Mouse (Mus musculus) kidney, postnatal 25 days (tissue): ENCODE results near the gene Oxct2a.
"Not testable (repeated sequence)": the region's sequence is repeated elsewhere in the genome, so short reads cannot be mapped to it uniquely, and the experiment has no call there.

Experiments used
- DNase-seq, 2 experiments: peaks; one replicate each; pipeline ENCODE4 v3.0.0; 2021; ENCODE audit warnings: mixed read lengths in 2 of 2

Gene Oxct2a

GRCm38 (mm10) chr4:123323534-123323933 lies at the start of gene Oxct2a:
TSS of gene Oxct2a (minus strand) at chr4:123323634.
- DNase-seq = no peak

- DNase-seq = no peak
Measured at GRCm38 (mm10) chr4:123363555-123363954, 40.1 kb upstream of the Oxct2a start.

GRCm38 (mm10) chr4:123360771-123361170 lies 37.3 kb upstream of the Oxct2a start:
- DNase-seq = no peak

- no peak for DNase-seq
Measured at GRCm38 (mm10) chr4:123358613-123359012, 35.2 kb upstream of the Oxct2a start.

DNA sequence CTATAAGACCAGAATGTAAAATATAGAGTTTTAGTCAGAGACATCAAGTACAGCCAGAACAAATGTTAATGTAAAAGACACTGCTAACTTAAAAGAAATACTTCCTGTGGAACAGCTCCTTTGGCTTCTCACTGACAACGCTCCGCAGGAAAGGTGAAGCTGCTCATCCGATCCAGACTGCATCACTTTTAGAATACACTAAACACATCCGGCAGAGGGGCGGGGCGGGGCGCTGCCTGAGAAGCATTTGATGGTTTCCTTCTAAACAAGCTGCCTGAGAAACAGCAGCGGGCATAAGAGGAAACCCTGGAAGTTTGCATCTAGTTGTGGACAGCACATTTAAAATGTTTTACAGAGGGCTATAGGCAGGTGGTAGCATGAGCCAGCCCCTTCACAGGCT lies 32.5 kb upstream of the Oxct2a start:
- no peak for DNase-seq

GRCm38 (mm10) chr4:123353271-123353877 lies 29.9 kb upstream of the Oxct2a start:
- DNase-seq = no peak

DNA sequence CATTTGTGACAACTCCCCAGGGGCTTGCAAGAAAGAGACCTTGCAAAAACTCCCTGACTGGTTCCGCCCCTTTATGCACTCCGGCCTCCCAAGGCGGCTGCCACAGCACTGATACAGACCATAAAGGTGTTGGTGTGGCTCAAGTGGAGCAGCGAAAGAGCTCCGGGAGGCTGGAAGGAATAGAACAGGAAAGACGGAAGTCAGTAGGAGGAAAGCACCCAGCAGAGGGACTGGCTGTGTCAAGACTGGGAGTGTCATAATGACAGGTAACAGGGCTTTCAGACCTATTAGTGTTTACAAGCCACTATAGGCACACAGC lies 20.0 kb upstream of the Oxct2a start:
- DNase-seq = peak in 1 of 2 experiments; percentile 6

- DNase-seq = peak; percentile 79 to 82
Measured at GRCm38 (mm10) chr4:123342642-123343470, 19.4 kb upstream of the Oxct2a start, which contains the start of gene Bmp8a. TSS of gene Bmp8a (minus strand) at chr4:123343252.

DNA sequence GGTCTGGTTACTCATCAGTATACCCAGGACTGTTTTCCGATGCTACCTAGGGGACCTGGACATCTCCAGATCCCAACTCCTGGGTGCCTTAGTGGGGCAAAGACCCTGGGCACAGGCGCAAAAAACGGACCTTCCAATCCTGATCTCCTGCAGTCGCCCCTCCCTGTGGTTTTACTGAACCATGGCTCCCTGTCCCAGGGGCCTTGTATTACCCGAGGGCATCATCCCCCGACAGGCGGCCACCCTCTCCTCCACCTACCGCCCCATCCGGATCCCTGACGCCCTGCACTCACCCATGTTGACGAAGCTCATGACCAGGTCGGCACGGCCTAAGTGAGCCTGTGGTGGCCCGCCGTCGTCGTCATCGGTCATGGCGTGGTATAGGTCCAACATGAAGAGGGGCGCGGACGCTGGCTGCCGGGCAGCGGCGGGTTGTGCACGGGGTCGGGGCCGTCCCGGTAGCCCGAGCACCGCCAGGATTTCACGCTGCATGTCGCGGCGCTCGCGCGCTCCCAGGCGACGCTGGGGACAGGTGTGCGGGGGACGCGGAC lies 18.7 kb upstream of the Oxct2a start:
- DNase-seq = peak in 1 of 2 experiments; percentile 32

DNA sequence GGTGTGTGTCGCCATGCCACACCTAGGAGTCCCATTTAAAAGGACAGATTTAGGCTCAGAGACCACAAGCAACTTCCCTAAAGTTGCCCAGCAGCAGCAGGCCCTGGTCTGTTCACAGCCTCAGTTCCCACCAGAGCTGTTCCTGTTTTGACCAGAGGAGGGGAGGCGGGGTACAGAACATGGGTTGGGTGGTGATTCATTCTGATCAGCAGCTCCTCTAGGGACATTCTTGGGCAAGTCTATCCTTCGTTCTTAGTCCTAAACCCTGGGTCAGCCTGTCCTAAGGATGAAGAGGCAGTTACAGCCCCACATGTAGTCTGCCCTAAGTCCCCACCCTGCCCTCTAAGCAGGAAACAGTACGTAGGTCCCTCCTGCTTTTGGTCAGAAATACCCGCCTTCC lies 16.8 kb upstream of the Oxct2a start:
- DNase-seq = no peak

- DNase-seq = peak in 1 of 2 experiments; percentile 25
Measured at GRCm38 (mm10) chr4:123337693-123338092, 14.3 kb upstream of the Oxct2a start.

- peak in 1 of 2 experiments; percentile 36 for DNase-seq
Measured at GRCm38 (mm10) chr4:123335796-123336585, 12.6 kb upstream of the Oxct2a start.

- DNase-seq = peak in 1 of 2 experiments; percentile 15
Measured at GRCm38 (mm10) chr4:123335244-123335643, 11.8 kb upstream of the Oxct2a start.

DNA sequence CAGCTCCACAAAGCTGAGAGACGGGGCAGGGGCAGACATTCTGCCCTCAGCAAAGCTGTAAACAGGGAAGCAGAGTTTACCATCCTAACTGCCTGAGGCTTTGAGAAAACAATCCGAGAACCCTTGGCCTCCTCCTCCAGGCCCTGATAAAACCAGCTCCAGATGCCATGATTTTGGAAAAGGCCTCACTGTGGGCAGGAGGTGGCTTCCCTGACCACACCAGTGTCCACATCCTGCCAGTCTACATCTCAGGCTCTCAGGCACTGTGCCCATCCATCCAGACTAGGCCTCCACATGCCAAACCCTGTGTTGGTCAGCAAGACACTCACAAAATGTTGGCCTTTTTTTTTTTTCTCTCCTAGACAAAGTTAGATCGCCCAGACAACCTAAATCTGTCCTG lies 10.7 kb upstream of the Oxct2a start:
- DNase-seq = no peak

DNA sequence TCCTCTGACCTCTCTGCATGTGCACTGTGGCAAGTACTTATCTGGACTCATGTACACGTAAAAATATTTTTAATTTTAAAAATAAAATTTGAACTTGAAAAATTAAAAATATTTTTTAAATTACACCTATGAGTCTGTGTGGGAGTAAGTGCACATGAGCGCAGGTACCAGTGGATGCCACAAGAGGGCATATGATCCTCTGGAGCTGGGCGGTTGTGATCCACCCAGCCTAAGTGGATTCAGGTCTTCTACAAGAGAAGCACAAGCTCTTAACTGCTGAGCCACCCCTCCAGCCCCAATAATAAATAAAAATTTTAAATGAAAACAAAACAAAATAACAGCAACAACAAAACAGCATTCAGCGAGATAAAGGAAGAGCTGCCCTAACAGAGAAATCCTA lies 9.7 kb upstream of the Oxct2a start:
- DNase-seq = no peak

GRCm38 (mm10) chr4:123331961-123332360 lies 8.5 kb upstream of the Oxct2a start:
- DNase-seq = not testable (repeated sequence)

- DNase-seq = no peak
Measured at GRCm38 (mm10) chr4:123331326-123331725, 7.9 kb upstream of the Oxct2a start.

- no peak for DNase-seq
Measured at GRCm38 (mm10) chr4:123328946-123329345, 5.5 kb upstream of the Oxct2a start.

DNA sequence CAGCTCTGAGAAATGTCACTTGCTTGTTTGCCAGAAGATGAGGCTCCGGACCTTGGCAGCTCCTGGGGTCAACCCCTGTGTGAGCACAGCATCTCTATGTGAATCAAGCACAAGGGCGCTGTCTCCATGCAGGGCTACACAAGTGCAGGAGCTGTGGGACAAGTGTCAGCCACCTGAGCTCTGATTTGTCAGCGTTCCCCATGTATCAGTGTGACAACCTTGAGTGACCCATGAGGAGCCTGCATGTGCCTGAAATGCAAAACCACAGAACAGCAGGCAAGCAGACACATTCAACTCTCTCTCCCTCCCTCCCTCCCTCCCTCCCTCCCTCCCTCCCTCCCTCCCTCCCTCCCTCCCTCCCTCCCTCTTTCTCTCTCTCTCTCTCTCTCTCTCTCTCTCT lies 4.2 kb upstream of the Oxct2a start:
- no peak for DNase-seq

DNA sequence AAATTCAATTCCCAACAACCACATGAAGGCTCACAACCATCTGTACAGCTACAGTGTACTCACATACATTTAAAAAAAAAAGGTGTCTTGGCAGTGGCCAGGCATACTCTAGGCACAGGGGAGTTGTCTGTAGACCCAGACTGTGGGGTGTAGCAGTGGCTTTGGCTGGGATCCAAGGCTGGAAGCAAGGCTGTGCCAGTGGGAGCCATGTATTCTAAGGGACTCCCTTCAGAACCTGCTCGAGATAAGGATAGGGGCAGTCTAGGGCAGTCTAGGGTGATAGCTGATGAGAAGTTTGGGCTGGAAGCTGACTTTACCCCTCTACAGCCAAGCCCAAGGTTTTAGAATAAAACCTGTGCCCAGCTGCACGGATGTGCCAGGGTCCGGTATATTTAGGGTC lies 2.7 kb upstream of the Oxct2a start:
- DNase-seq = no peak

- DNase-seq = not testable (repeated sequence)
Measured at GRCm38 (mm10) chr4:123322910-123323309, 524 bp downstream of the Oxct2a start.

GRCm38 (mm10) chr4:123314497-123314896 lies 8.9 kb downstream of the Oxct2a start:
- no peak for DNase-seq

DNA sequence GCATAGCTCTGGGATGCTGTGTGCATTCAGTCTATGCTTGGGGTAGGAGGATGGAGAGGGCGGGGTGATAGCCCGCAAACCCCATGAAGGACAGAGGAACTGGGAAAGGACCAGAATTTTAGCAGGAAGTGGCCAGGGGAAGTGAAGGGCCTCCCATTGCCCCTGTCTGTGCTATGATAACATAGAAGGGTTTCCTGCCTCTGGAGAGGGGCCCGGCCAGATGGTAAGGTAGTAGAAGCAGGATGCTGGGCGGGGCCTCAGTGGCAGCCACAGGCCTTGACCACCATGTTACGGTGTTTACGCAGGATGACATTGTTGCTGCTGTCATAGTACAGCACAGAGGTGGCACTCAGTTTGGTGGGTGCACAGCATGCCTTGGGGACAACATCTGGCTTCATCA lies 10.4 kb downstream of the Oxct2a start:
- DNase-seq = no peak
